Mouse (Mus musculus): ENCODE results near the gene Dhcr24. TPM values are rescaled to one million over a fixed set of nuclear protein-coding genes. Genes with fewer than 3 reads are reported as not detected.

The Dhcr24 gene
- 1 to 10 TPM; 1.2 to 2.5 (median 1.8) TPM for total RNA-seq (2022)

DNA sequence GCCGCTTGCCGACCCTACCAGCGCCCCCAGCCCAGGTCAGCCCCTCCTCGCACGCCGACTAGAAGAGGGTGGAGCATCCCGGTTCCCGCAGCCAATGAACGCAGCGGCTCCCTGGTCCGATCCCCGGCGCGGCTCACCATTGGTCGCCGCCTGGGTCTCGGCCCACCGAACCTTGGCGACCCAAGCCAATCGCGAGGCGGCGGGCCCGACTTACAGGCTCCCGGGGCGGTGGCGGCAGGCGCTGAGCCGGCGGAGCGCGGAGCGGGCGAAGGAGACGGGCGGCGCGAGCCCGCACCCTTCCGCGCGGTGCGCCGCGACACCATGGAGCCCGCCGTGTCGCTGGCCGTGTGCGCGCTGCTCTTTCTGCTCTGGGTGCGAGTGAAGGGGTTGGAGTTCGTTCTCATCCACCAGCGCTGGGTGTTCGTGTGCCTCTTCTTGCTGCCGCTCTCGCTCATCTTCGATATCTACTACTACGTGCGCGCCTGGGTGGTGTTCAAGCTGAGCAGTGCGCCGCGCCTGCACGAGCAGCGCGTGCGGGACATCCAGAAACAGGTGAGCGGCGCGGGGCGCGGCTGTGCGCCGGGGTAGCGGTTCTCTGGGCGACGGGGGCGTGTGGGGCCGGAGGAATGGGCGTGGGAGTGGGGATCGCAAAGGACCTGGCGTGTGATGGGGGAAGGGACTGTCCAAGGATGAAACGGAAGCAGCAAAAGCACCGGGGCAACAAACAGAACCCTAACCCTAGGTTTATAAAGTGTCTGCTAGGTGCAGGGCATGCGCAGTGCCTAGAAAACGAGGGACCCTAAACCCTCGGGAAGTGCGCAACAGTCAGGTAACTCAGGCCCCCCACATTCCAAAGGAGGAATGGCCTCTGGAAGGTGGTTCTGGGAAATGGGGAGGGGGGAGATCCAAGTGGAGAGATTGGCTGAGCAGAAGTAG lies at the start of gene Dhcr24:
Gene Dhcr24, plus strand, starts transcription at position 193 of the 936 bp plus-strand sequence.
- DNase-seq (ENCODE audit: low spot score in 2 of 2): peak; percentile 81 to 87

DNA sequence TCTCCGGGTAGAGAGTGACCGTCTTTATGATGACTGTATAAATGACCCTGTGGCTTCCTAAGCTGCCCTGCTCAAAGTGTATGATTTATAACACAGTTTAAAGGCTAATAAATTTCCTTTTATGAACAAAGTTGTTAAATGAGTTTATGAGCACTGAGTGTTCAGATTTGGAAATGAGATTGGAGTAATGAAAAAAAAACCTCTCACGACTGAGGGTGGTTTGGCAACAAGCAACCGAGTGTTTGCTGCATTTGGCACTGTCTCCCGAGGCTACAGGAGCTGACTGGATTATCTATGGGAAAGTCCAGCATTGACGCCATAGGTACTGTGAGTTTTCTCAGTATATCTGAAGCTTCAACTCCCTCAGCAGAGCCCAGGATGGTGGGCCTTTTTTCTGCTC lies 46.2 kb upstream of the Dhcr24 start:
- no peak for DNase-seq (ENCODE audit: low spot score in 2 of 2)

DNA sequence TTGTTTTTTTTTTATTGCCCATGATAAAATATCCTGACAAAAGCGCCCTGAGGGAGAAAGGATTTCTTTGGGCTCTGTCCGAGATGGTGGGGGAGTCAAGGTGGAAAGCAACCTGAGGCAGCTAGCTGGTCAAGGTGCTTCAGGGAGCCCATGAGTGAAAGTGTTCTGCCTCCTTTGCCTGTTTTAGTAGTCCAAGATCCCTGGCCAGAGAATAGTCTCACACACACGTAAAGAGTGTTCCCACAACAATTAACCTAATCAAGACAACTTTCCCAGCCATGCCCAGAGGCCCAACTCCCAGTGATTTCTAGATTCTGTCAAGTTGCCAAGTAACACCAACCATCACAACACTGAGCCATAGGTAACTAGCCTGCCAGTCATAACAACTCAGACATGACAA lies 38.3 kb upstream of the Dhcr24 start:
- no peak for DNase-seq (ENCODE audit: low spot score in 2 of 2)

DNA sequence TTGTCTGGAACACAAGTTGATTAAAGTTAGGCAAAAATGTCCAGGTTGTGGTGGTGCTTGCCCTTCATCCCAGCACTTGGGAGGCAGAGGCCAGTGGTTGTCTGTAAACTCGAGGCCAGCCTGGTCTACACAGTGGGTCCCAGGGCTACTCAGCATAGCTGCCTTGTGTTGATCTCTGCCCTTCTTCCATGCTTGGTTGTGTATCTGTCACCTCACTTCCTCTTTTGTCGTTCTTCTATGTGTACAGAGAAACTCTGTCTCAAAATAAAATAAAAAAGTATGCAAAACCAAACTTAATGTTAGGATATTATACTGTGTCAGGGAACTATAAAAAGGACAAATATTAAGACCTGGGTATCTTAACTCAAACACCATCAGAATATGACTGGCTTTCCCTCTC lies 36.7 kb upstream of the Dhcr24 start:
- no peak for DNase-seq (ENCODE audit: low spot score in 2 of 2)

DNA sequence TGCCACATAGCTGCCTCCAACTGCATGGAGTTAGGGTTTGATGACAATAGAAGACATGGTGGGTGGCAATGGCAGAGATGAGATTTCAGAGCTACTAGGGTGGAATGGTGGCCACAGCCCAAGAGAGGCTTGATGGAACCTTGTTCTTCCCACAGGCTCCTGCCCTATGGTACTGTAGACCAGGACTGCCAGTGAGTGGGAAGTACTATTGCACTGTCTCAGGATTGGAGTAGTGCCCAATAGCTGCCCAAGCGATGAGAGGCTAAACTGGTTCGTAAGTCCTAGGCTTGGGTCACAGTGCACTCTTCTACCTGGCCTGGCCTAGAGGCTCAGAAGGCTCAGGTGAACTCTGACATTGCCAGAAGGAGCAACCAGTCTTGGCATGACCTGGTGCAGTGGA lies 35.8 kb upstream of the Dhcr24 start:
- DNase-seq (ENCODE audit: low spot score in 2 of 2): no peak

DNA sequence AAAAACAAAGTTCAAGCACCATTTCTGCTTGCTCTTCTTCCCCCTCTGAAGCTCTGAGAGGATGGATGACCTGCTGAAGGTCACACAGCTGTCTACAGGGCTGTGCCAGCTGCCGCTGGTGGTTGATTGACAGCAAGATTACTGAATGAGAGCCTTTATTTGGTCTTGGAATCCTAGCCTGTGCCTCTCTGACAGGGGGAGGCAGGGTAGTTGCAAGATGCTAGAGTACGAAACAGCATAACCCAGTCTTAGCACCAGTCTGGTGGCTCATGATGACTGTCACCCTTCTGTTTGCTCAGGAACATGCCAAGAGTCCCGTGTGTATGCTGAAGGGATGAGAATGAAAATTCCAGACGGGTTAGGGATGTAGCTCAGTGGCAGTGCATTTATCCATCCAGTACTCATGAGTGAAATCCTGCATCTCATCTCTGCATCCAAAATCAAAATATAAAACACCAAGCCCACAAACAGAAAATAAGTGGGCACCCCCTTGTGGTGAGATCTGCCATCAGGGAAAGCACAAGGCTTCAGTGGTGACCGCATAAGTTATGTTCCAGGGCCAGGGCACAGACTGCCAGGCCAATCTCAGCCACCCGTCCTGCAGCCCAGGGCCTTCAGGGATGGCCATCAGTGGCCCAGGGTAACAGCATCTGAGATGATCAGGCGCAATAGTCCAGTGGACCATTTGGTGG lies 32.8 kb upstream of the Dhcr24 start:
- no peak for DNase-seq (ENCODE audit: low spot score in 2 of 2)

DNA sequence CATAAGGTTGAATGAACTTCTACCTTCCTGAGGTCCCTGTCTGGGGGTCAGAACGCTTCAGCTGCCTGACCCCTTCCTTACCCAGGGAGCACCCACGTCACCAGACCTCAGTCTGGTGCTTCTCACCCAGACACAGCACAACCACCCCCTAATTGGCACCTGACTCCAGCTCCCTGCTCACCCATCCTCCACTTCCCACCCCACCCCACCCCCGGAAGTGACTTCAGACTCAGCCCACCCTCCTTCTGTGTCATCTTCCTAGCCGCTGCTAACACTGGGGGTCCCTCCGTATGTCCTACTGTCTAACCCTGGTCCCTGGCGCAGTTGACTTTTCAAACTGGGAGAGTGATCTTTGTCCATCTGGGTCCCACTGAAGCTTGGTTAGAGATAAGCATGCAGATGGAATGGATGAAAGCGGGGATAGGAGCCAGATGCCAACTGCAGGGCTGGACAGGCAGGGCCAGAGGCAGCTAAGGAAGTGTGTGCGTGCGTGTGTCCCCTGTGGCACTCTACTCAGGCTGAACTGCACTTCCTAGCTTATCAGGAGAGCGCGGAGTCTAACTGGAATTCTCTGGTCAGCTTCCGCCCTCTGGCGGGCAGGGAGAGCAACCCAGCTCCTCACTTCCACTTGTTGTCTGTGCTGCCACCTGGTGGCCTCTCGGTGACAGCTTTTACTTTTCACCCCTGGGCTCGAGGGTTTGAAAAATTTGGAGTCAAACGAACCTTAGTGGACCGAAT lies 31.3 kb upstream of the Dhcr24 start:
- DNase-seq (ENCODE audit: low spot score in 2 of 2): peak; percentile 80 to 82

DNA sequence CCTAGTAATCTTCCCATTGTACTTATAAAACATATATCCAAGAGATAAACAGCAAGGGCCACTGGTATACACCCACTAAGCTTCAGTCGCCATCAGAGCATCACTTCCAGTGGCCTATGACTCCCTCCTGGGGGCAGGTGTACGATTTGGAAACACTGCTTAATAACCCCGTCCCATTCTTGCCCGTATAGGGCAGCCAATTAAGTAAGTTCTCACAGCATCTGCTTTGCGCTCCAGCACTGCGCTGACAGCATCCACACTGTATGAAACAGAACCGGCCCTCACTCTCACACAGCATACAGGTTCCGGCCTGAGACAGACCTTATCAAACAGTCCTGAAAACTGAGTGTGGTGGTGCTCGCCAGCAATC lies 30.7 kb upstream of the Dhcr24 start:
- no peak for DNase-seq (ENCODE audit: low spot score in 2 of 2)

DNA sequence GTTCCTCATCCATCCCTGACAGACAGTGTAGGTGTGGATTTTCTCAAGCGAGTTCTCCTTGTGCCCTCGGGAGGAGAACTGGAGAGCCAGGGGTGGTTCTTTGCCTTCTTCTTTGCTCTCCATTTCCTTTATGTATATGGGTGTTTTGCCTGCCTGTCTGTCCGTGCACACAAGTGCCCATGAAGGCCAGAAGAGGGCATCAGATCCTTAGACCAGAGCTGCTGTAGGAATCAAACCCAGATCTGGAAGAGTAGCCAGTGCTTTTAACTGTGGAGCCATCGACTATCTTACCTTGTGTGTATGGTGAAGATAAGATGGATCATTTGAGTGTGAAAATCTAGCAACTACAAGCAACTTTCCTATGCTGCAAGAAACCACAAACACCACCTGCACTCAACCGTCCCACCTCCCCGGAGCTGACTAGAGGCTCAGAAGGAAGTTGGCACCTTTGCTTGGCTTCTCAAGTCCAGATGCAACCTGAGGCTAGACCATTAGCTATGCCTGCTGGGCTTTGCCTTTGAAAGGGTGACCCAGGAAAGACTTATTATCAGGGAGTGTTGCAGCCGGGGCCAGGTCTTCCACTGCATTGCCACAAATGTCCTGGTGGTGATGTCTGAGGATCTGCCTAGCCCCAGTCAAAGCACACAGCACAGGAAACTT lies 27.3 kb upstream of the Dhcr24 start:
- no peak for DNase-seq (ENCODE audit: low spot score in 2 of 2)

DNA sequence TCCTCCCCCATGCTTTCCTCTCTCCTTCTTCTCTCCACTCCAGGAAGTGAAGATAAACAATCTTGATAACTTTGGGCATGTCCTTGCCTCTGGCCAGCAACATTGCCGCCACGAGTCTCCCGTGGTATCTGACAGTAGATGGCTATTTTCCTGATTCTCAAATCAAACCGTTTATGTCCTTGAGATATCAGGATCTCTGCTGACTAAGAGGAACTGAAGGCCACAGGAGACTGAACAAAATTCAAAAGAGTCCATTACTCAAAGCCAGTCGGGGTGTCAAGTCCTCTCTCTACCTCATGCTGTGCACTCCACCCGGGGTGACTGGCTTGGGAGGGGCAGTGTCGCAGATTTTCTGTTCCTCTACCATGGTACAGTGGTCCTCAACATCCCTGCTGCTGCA lies 26.6 kb upstream of the Dhcr24 start:
- DNase-seq (ENCODE audit: low spot score in 2 of 2): no peak

DNA sequence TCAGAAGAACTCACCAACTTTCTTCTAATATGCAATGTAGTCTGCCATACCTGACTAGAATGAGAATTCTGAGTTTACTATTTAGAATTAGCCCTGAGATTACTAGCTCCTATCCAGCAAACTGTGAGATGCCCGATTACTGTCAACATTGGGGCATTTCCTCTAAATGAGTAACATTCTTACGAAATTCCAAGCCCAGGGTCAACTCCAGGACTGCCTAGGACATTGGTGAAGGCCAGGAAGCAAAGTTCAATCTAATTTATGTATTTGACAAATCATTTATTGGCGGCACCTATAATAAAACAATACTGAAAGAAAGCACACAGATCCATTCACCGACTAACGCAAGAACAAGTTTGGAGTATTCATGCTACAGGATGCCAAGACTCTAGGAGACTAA lies 21.1 kb upstream of the Dhcr24 start:
- DNase-seq (ENCODE audit: low spot score in 2 of 2): no peak

DNA sequence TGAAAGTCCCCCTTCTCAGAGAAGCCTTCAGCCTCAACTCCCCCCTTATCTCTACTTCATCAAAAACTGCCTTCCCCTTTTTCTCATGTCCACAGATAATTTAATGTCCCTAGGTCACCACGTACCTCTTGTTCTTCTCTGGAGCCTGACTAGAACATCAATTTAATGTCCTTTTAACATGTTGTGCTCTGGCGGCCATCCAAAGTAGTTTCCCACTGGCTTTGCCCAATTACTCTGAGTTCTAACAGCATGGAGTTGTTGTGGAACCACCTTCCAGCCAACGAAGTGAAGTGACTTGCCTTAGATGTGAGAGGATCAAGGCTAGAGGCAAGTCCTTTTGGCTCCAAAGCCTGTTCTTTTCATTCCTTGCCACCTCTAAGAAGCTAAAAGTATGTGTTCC lies 19.3 kb upstream of the Dhcr24 start:
- DNase-seq (ENCODE audit: low spot score in 2 of 2): no peak

DNA sequence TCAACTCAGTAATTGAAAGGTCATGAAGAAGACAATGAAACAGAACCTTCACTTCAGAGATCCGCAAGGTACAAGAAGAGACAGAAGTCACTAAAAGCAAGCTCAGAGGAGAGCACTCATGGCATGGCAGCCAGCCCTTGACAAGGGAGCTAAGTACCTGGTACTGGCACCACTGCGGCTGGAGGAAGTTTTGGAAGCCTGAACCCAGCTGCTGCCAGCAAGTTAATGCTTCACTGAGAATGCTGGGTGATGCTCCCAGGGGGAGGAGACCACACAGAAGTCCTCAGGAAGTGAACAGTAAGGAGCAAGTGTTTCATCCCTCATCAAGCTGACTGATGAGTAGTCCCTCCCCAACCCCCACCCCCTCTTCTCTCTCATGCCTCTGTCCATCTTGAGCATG lies 18.6 kb upstream of the Dhcr24 start:
- DNase-seq (ENCODE audit: low spot score in 2 of 2): no peak

DNA sequence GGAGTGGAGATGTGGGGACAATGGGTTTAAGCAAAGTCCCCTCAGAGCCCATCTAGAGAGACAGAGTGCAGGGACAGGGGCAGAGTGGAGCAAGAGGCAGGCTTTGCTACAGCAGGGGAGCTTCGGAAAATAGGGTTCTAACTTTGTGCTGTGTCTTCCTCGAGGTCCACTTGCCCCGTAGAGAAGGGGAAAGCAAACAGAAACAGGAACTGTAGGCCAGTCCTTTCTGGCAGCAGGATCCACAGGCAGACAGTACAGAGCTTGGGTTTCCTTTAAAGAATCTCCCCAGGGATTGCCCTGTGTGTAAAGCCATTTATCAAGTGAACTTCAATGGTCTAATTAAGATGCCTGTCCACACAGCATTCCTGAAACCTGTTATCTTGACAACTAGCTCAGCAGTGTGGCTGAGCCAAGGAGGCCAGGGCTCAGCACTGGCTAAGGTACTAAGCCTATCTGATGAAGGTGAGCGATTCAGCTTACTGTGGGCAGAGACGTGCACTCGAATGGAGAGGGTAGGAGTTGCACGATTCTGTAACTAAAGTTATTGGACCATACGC lies 14.9 kb upstream of the Dhcr24 start:
- DNase-seq (ENCODE audit: low spot score in 2 of 2): no peak

DNA sequence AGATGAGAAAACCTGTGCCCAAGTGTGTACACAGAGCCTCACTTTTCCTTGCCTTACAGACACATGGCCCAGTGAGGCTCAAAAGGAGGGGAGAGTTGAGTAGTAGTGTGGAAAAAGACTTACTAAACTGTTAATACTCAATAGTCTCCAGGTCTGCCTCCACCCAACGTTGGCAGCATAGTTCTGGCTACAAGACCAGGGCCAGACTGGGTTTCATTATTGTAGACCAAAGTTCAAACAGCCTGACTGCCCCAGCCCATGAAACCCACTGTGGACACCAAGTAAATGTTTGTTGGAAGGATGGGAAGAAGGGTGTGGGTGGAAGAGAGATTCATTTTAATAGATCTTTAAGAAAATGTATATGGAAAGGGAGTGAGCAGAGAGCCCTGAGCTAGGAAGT lies 13.9 kb upstream of the Dhcr24 start:
- no peak for DNase-seq (ENCODE audit: low spot score in 2 of 2)

DNA sequence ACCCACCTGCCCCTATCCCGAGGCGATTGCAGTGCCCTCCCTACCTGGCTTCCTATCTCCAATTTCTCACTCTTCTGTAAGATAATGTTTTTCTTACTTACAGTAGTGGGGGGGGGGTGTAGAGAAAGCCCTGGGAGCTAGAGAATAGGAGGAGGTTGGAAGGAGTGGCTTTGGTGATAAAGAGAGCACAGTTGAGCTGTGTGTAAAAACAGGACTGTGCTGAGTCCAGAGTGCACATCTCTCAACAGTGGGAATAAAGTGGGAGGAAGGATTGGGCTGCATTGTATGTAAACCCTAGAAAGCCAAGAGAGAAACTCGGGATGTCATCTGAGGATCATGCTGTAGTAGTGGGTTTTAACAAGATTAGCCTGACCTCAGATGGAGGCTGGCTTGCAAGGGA lies 12.7 kb upstream of the Dhcr24 start:
- DNase-seq (ENCODE audit: low spot score in 2 of 2): no peak

DNA sequence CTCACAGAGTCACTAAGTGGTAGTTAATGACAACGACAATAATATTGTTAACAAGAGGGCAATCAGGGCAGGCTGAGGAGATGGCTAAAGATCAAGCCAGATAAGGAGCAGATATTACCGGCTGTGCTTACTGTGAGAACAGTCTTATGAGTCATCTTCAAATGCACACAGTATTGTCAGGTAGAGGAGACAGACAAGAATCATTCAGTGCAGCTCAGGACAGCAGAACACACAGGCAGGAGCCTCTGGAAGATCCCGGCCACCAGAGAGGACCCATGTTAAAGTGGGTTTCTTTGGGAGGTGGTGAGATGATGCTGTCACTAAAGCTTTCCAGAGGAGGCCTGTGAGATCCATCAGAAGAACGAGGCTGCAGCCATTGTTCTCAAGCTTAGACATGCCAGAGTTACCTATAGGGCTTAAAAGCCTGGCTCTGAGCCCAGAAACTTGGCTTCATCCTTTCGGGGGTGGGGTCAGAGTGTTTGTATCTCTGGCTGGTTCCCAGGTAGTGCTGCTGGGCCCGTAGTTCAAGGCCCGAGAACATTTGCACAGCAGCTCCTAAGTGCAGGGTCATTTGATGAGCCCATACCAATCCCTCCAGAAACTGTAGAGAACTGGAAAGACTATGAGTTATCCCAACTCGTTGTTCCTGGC lies 10.2 kb upstream of the Dhcr24 start:
- no peak for DNase-seq (ENCODE audit: low spot score in 2 of 2)

DNA sequence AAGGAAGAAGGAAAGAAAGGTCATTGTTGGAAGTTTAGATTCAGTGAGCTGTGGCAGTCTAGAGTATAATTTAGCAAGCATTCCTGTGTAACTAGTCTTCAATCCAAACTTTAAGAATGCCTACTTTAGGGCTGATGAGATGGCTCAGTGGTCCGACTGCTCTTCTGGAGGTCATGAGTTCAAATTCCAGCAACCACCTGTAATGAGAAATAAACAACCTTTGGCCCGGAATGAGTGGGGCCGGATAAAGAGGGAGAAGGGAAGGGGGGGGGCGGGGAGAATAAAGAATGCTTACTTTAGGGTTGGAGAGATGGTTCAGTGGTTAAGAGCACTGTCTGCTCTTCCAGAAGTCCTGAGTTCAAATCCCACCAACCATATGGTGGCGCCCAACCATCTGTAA lies 3.6 kb upstream of the Dhcr24 start:
- no peak for DNase-seq (ENCODE audit: low spot score in 2 of 2)

DNA sequence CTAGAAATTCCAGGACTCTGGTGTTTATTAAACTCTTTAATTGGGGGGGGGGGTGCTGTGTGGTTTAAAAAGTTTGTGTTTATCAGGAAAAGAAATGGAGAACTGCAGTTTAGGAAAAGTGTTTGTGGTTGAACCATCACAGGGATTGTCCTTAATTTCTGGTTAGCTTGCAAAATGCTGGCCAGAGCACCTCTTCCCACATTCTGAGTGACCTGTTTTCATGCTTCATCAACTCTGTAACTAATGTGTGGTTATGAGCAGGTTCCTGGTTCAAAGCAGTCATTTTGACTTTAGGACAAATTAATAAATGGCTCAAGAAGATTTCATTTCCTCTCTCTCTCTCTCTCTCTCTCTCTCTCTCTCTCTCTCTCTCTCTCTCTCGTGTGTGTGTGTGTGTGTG lies 2.9 kb upstream of the Dhcr24 start:
- no peak for DNase-seq (ENCODE audit: low spot score in 2 of 2)

DNA sequence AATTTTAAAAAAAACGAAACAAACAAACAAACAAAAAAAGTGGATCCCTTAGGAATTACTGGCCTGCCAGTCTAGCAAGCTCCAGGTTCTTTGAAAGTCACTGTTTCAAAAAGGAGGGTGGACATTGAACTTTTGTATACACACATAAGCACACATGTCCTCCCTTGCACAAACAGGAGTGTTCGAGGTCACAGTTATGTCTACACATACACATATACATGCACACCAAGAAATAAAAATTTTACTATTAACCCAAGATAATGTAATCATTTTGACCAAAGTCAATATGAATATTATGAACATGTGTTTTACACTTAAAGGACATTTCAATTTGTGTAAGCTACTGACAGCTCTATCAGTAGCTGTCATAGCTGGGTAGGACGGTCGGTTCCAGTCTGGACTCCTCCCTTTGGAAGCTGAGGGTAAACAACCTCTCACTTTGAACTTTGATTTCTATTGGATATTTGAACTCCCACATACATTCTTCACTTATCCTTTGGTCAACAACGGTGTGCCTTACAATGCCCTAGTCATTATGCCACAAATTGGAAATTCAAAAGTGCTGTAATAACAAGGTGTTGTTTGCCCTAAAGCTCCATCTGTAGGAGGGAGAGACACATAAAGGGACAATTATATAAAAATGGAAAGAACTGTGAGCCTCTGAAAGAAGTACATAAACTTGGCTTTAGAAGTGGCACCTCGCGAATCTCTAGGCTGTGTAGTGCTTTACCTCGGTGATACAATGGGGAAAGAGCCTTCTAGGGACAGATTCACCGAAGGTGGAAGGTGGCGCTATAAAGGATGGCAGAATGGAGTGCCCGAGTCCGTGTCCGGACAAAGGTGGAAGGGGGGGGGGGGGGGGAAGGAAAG lies 1.3 kb upstream of the Dhcr24 start:
- no peak for DNase-seq (ENCODE audit: low spot score in 2 of 2)

All from gastrocnemius, adult 8-10 months (tissue).